Mouse (Mus musculus) neural tube, embryonic 12.5 days (tissue): Measurements from ENCODE around the gene Ccdc34. TPM values are rescaled to one million over a fixed set of nuclear protein-coding genes. Genes with fewer than 3 reads are reported as not detected.
A peak's percentile ranks its signal among the peaks of the same experiment; 100 is the strongest.

Experiments used
- ATAC-seq: fragments of 200-750 bp; cut with Nextera tagmentation; 2 replicates; pipeline ENCODE4 v1.8.0; 2017; ENCODE audit warnings: low read depth, mild to moderate bottlenecking, moderate TSS enrichment, moderate library complexity; ENCODE audit not compliant: low FRiP score
- H3K27ac ChIP-seq: fragments of 300-500 bp; sonication (generic); 2 replicates; pipeline ENCODE4 v1.5.1; 2016
- H3K27me3 ChIP-seq: fragments of 300-500 bp; sonication (generic); replicated peaks from 2 replicates; pipeline ENCODE4 v1.6.1; 2016; ENCODE audit warnings: mild to moderate bottlenecking
- H3K36me3 ChIP-seq: fragments of 300-500 bp; sonication (generic); 2 replicates; pipeline ENCODE4 v1.6.1; 2016; ENCODE audit warnings: mild to moderate bottlenecking
- H3K4me1 ChIP-seq: fragments of 300-500 bp; sonication (generic); 2 replicates; pipeline ENCODE4 v1.6.1; 2016
- H3K4me2 ChIP-seq: fragments of 300-500 bp; sonication (generic); replicated peaks from 2 replicates; pipeline ENCODE4 v1.6.1; 2016; ENCODE audit warnings: mild to moderate bottlenecking
- H3K4me3 ChIP-seq: fragments of 300-500 bp; sonication (generic); 2 replicates; pipeline ENCODE4 v1.5.1; 2016
- H3K9ac ChIP-seq: fragments of 300-500 bp; sonication (generic); 2 replicates; pipeline ENCODE4 v1.6.1; 2016; ENCODE audit warnings: mild to moderate bottlenecking
- H3K9me3 ChIP-seq: fragments of 300-500 bp; sonication (generic); 2 replicates; pipeline ENCODE4 v1.6.1; 2016; ENCODE audit warnings: mild to moderate bottlenecking
- WGBS: fragments of 180-500 bp; shearing (Covaris S2); methylation state at CpG from one replicate; pipeline ENCODE4 v1.1.7; 2016; 5-methylcytosine and 5-hydroxymethylcytosine counted together
- polyA plus RNA-seq: library from polyadenylated mRNA; unstranded; fragments of >200 nt; fragmentation: Nextera tagmentation; extraction: Ambion mirVana; gene quantifications from 2 replicates; pipeline ENCODE4 v1.2.1, GENCODE M21; 2016

Gene Ccdc34
- polyA plus RNA-seq, 1 experiment from 2014 or later, result 51.3 TPM

GRCm38 (mm10) chr2:110172456-110172855, 154.8 kb downstream of the Ccdc34 start:
- ATAC-seq, result no peak
- 85% methylated on average over 7 of the region's 7 CpGs for WGBS

GRCm38 (mm10) chr2:110173818-110174247, 156.2 kb downstream of the Ccdc34 start:
- no peak overlapping the region for H3K27ac ChIP-seq
- 0 out of 2 replicates have a peak overlapping the region, but pooled peaks have one; percentile 7 for H3K4me2 ChIP-seq
- 36% methylated on average over 7 of the region's 7 CpGs for WGBS
- peaks cover 26% of the 10 kb centered on the region for H3K4me1 ChIP-seq
- H3K9ac ChIP-seq, result no peak overlapping the region
- ATAC-seq, result peak; percentile 86
- H3K4me3 ChIP-seq, result no peak overlapping the region
- no peaks in the 10 kb centered on the region for H3K9me3 ChIP-seq
- H3K27me3 ChIP-seq, result no peaks in the 10 kb centered on the region
- no peaks in the 10 kb centered on the region for H3K36me3 ChIP-seq

More at GRCm38 (mm10) chr2:110172456-110172855, 154.8 kb downstream of the Ccdc34 start:
- Histone ChIP-seq H3K36me3 (no peaks in the 10 kb centered on the region), H3K27me3 (no peaks in the 10 kb centered on the region), H3K27ac (no peak overlapping the region), H3K4me1 (peaks cover 20% of the 10 kb centered on the region), H3K4me3 (no peak overlapping the region), H3K4me2 (no peak overlapping the region), H3K9ac (no peak overlapping the region), H3K9me3 (no peaks in the 10 kb centered on the region)

DNA sequence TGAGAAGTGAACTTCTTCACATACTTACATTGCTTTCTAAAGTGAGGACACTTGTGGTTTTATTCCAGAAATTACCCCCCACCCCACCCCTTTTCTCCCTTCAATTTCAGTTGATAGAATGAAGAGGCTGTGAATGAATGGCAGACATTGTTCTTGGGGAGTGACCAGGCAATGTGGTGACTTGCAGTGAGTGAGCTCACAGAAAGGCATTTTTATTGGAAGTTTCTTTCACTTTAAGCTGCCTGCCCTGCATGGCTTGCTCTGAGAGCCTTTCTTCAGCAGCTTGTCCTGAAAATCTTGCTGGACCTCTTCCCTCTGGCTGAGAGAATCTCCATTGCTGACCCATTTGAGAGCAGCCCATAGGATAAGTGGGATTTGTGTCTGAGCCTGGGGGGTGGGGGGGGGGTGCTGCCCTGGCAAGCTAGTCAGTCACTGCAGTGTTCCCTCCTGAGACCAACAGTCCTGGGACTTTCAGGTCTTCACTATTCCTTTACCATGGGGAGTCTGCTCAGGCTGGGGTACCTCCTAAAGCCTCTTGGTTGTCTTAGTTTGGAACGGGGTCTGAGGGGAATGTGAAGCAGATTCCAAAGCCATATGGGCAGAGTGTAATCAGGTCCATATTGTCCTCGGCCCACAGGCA, 159.3 kb downstream of the Ccdc34 start:
- peaks cover 39% of the 10 kb centered on the region for H3K4me1 ChIP-seq
- H3K27ac ChIP-seq, result peak overlapping the region; percentile 43; the same call in 1 of the 2 replicates
- ATAC-seq, result no peak
- 51% methylated on average over 2 of the region's 2 CpGs for WGBS
- no peak overlapping the region for H3K4me3 ChIP-seq
- no peaks in the 10 kb centered on the region for H3K9me3 ChIP-seq
- no peaks in the 10 kb centered on the region for H3K27me3 ChIP-seq
- no peak overlapping the region for H3K4me2 ChIP-seq
- no peaks in the 10 kb centered on the region for H3K36me3 ChIP-seq
- no peak overlapping the region for H3K9ac ChIP-seq

DNA sequence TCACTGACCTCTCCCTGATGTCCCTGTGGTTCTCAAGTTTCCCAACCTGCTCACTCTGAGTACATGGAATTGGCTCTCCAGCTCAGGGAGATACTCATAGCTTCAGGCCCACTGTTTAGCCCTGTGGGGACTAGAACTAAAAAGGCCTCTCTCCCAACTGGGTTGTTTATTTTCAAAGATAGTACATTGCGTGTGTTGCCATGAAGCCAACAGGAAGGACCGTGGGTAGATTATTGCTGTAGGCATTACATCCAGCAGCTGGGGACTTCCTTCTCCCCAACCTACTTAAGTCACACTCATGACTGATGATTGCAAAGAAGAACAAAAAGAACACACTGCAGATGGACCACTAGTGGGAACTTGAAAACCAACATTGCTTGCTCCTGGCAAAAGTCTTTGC, 159.8 kb downstream of the Ccdc34 start:
- peaks cover 42% of the 10 kb centered on the region for H3K4me1 ChIP-seq
- no peaks in the 10 kb centered on the region for H3K36me3 ChIP-seq
- 74% methylated on average over 2 of the region's 2 CpGs for WGBS
- H3K27ac ChIP-seq, result 0 out of 2 replicates have a peak overlapping the region, but pooled peaks have one; percentile 6
- no peak overlapping the region for H3K9ac ChIP-seq
- ATAC-seq, result no peak
- H3K27me3 ChIP-seq, result no peaks in the 10 kb centered on the region
- H3K9me3 ChIP-seq, result no peaks in the 10 kb centered on the region
- no peak overlapping the region for H3K4me2 ChIP-seq
- no peak overlapping the region for H3K4me3 ChIP-seq

DNA sequence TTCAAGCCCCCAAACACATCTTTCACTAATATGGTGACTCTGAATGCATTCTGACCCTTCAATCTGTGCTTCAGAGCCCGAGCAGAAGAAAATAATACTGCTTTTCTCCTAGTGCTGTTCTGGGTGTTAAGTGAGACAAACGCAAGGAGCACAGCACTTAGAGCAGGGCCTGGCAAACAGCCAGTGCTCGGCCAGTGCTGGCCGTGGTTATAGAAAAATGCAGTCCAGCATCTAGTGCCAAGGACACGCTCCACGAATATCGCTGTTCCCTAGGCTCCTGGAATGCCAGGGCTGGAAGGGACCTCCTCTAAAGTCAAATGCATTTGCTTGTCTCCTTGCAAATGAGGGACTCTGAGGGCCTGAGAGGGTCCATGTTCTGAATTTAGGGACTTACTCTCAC, 160.3 kb downstream of the Ccdc34 start:
- Histone ChIP-seq H3K4me3 (no peak overlapping the region), H3K27me3 (no peaks in the 10 kb centered on the region), H3K27ac (0 out of 2 replicates have a peak overlapping the region, but pooled peaks have one; percentile 6), H3K9me3 (no peaks in the 10 kb centered on the region), H3K4me2 (no peak overlapping the region), H3K4me1 (peaks cover 42% of the 10 kb centered on the region), H3K36me3 (no peaks in the 10 kb centered on the region), H3K9ac (no peak overlapping the region)
- no peak for ATAC-seq
- 51% methylated on average over 7 of the region's 7 CpGs for WGBS

DNA sequence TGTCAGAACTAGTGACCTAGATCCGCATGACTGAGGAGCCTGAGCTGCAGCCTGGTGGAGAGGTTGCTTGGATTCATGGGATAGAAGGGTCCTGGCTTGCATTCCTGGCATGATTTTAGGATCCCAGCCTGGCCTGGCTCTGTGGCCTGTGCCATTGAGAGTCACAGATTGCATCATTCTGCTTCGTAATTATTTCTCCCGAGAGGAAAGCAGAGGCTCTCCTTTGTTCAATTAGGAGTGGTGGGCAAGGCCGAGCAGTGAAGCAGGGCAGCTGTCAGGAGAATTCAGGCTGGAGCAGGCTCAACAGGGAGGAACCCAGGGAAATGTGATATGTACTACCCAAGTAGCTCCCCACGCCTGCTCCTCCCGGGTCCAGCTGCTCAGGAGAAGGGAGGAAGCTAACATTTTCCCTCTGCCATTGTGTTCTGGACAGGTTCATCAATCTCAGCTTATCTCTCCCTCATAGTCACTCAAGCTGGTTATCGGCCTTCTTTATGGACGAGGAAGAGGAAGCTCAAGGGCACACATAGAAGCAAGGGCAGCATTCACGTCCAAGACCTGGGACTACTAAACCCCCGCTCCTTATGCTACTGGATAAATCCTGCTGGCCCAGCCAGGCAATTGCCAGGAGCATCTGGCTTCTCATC, 162.2 kb downstream of the Ccdc34 start:
- 23% methylated on average over 10 of the region's 10 CpGs for WGBS
- Histone ChIP-seq H3K4me2 (0 out of 2 replicates have a peak overlapping the region, but pooled peaks have one; percentile 24), H3K9ac (no peak overlapping the region)

DNA sequence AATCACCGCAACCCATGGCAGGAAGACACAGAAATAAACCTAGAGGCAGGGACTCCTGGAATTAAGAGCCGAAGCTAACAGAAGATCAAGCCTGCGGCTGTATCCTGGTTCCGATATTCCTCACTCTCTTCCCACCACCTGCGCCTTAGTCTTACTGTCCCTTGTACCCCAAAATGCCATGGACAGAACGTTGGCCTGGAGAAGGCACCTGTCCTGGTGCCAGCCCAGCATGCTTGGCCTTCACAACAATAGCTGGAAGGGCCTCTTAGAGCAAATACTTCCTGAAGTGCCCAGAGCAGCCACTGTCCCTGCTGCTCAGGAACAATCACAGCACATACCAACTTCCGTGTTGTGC, 162.7 kb downstream of the Ccdc34 start:
- Histone ChIP-seq H3K27ac (peak overlapping the region; percentile 39; the same call in 1 of the 2 replicates), H3K4me3 (no peak overlapping the region), H3K27me3 (no peaks in the 10 kb centered on the region), H3K9ac (no peak overlapping the region), H3K36me3 (no peaks in the 10 kb centered on the region), H3K9me3 (no peaks in the 10 kb centered on the region), H3K4me1 (peaks cover 35% of the 10 kb centered on the region), H3K4me2 (0 out of 2 replicates have a peak overlapping the region, but pooled peaks have one; percentile 24)
- no peak for ATAC-seq
- WGBS, result 57% methylated on average over 7 of the region's 7 CpGs

More for the DNA sequence above, 162.2 kb downstream of the Ccdc34 start:
- Histone ChIP-seq H3K4me3 (no peak overlapping the region), H3K36me3 (no peaks in the 10 kb centered on the region), H3K4me1 (peaks cover 35% of the 10 kb centered on the region), H3K27ac (peak overlapping the region; percentile 39; the same call in 1 of the 2 replicates), H3K27me3 (no peaks in the 10 kb centered on the region), H3K9me3 (no peaks in the 10 kb centered on the region)
- peak; percentile 79 for ATAC-seq

DNA sequence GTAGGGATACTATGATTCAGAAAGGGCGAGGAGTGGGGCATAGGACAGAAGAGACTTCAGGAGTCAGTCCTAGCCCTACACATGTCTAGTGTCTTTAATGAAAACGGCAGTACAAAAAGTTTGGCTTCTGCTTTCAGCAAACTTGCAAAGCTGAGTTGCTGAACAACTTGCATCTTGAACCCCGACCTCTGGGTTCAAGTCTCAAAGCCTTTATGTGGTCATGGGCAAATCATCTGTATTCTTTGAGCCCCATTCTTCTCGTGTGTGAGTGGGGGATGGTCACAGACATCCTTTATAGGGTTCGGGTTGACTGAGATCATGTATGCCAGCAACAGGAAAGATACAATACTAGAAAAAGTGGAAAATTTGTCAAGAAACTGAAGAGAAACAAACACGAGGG, 164.0 kb downstream of the Ccdc34 start:
- Histone ChIP-seq H3K9ac (no peak overlapping the region), H3K27me3 (no peaks in the 10 kb centered on the region), H3K4me1 (peaks cover 30% of the 10 kb centered on the region), H3K4me2 (no peak overlapping the region), H3K4me3 (no peak overlapping the region), H3K27ac (no peak overlapping the region), H3K36me3 (no peaks in the 10 kb centered on the region), H3K9me3 (no peaks in the 10 kb centered on the region)
- WGBS, result 61% methylated on average over 6 of the region's 6 CpGs
- ATAC-seq, result no peak

DNA sequence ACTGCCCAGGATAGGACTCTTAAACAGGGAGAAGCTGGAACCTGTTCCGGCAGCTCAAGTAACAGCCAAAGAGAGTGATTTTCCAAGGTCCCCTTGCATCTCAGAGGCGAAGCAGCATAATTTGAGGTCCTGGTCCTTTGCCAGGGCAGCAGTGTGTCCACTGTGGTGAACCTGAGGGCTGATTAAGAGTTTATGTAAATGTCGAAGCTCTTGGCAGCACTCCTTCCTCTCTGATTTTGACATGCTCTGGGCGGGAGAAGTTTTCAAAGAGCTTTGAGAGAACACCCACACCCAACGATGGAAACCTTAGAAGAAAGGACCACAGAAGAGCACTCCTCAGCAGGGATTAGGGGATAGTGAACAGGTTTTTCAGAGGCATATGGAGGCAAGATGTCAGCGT, 164.6 kb downstream of the Ccdc34 start:
- H3K4me1 ChIP-seq, result peaks cover 24% of the 10 kb centered on the region
- no peak overlapping the region for H3K9ac ChIP-seq
- no peak overlapping the region for H3K4me3 ChIP-seq
- no peak overlapping the region for H3K27ac ChIP-seq
- no peaks in the 10 kb centered on the region for H3K27me3 ChIP-seq
- H3K4me2 ChIP-seq, result no peak overlapping the region
- H3K36me3 ChIP-seq, result no peaks in the 10 kb centered on the region
- H3K9me3 ChIP-seq, result no peaks in the 10 kb centered on the region
- 80% methylated on average over 6 of the region's 6 CpGs for WGBS
- no peak for ATAC-seq

DNA sequence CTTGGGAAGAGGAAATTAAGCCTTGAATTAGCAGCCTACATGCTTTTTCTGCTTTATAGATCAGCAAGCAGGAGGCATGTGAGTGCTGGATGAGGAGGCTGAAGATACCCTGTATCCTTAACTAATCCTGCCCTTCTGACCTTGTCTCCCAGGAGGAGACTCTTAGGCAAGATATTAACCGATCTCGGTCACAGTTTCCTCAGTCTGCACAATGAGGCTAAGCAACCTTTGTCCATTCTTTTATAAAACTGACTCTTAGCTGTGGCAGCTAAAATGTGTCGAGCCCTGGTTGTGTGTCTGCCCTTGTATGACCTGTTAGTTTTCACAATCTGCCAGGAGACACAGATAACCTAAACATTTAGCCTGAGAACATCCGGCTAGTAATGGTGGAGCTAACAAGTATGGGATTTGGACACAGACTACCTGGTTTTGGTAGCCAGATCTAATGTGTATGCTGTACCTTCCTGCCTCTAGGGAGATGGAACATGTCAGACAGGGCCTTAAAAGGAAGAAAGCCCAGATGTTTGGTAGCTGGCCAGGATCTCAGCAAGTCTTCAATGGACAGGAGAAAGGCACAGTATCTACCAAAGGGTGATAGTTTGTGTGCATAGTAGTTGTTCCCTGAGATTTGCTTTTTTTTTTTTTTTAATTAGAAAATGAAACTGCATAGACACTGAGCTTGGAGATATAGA, 165.3 kb downstream of the Ccdc34 start:
- Histone ChIP-seq H3K36me3 (no peaks in the 10 kb centered on the region), H3K4me2 (no peak overlapping the region), H3K4me3 (no peak overlapping the region), H3K9ac (no peak overlapping the region), H3K27ac (no peak overlapping the region), H3K9me3 (no peaks in the 10 kb centered on the region), H3K4me1 (peaks cover 17% of the 10 kb centered on the region), H3K27me3 (no peaks in the 10 kb centered on the region)
- ATAC-seq, result no peak
- WGBS, result 73% methylated on average over 4 of the region's 4 CpGs

- H3K36me3 ChIP-seq, result no peaks in the 10 kb centered on the region
- no peak overlapping the region for H3K9ac ChIP-seq
- WGBS, result 89% methylated on average over 1 of the region's 1 CpGs
- no peak overlapping the region for H3K4me3 ChIP-seq
- no peak overlapping the region for H3K4me2 ChIP-seq
- H3K27ac ChIP-seq, result no peak overlapping the region
- H3K4me1 ChIP-seq, result peaks cover 16% of the 10 kb centered on the region
- no peak for ATAC-seq
- H3K9me3 ChIP-seq, result no peaks in the 10 kb centered on the region
- H3K27me3 ChIP-seq, result no peaks in the 10 kb centered on the region
Observed at GRCm38 (mm10) chr2:110184071-110184470, 166.5 kb downstream of the Ccdc34 start.

GRCm38 (mm10) chr2:110186427-110186980, 168.9 kb downstream of the Ccdc34 start:
- H3K27ac ChIP-seq, result no peak overlapping the region
- H3K27me3 ChIP-seq, result no peaks in the 10 kb centered on the region
- H3K4me1 ChIP-seq, result peaks cover 8% of the 10 kb centered on the region
- no peaks in the 10 kb centered on the region for H3K9me3 ChIP-seq
- H3K36me3 ChIP-seq, result no peaks in the 10 kb centered on the region
- H3K4me2 ChIP-seq, result no peak overlapping the region
- no peak for ATAC-seq
- H3K4me3 ChIP-seq, result no peak overlapping the region
- 58% methylated on average over 6 of the region's 6 CpGs for WGBS
- no peak overlapping the region for H3K9ac ChIP-seq
